Mouse (Mus musculus): ENCODE results near the gene Phf21a.

DNA sequence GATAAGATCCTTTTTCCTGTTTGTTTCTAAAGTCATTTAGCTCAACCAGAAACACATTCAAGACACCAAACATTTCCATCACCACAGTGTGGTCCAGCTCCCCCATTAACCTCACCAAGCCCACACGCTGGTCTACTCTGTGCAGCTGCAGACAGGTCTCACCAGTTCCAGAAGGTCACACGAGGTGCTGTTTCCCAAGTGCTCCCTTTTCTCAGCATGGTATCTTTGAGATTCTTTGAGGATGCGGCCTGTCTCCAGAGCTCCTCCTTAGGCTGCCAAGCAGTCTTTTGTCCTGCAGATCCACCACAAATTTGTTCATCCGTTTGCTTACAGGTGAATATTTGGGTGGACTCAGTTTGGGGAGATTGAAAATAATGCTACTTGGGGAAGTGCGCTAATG is 51.0 kb downstream of the Phf21a start:
- TF ChIP-seq CTCF (IDR thresholded peaks at IDR 0.05), result no peak
- TF ChIP-seq POLR2A (IDR thresholded peaks at IDR 0.05; ENCODE audit: insufficient read depth, low read depth, low read length), result no peak
- no peak for TF ChIP-seq EP300 (IDR thresholded peaks at IDR 0.05; ENCODE audit: insufficient read depth, low read depth, low read length)
